Mouse (Mus musculus) adrenal gland, postnatal 10 days (tissue): Measurements from ENCODE around the gene Ltn1. TPM values are rescaled to one million over a fixed set of nuclear protein-coding genes. Genes with fewer than 3 reads are reported as not detected.

Experiments used
- DNase-seq: peaks from one replicate; pipeline ENCODE4 v3.0.0; 2021; ENCODE audit warnings: mixed read lengths
- total RNA-seq, 2 experiments: library from RNA; stranded (reverse); gene quantifications; 2 replicates each; pipeline ENCODE4 v1.2.3; 2021

Gene Ltn1
- total RNA-seq, 2 experiments from 2014 or later: 32.0 to 36.0 TPM

DNA sequence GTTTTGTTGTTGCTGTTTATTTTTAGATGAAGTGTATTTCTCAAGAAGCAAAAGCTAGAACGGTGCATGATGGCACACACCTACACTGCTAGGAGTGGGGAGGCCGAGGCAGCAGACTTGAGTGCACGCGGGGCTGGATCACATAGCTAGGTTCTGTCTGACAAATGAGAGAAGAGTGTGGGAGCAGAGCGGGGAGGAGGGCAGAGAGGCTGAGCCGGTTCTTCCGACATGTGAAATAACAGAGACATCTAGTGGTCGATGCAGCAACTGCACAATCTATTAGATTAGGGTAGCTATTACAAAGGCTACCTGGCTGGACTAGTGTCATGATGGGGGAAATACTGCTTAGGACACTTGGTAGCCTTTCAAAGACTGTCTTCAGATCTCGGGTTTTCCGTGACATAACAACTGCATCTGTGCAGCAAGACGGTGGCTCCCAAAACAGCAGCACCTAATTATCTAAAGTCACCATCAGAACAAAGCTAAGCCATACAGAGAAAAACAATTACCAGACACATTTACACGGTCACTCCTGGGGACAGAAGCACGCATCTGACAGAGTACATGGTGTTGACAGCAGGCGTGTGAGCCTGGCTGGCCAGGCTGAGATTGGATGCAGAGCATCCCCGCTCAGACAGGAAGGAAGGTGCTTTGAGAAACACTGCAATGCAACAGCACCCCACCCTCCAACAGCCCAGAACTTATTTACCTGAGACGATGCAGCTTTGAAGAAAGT, 38.4 kb downstream of the Ltn1 start:
- peak; percentile 73 for DNase-seq

DNA sequence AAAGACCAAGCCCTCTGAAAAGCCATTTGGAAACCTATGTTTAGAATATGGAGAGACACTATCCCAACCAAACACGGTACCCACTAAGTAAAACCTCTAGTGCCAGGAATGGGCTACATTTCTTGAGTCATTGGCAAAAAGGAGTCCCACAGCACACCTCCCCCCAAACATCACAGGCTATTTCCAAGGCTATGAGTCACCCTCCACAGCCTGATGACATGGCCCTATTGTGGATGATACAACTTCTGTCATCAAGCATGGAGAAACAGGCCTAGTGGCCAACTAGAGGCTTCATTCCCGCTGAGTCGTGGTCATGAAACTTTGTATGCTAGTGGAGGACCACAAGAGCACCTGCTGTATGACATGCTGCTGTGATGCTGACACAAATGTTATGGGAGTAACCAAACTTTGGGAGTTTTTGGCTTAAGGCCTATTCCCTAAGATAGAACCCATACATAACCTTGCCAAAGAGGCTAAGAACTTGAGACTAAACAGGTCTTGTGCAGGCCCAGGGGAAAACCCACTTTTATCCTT, 44.9 kb downstream of the Ltn1 start:
- peak; percentile 12 for DNase-seq

DNA sequence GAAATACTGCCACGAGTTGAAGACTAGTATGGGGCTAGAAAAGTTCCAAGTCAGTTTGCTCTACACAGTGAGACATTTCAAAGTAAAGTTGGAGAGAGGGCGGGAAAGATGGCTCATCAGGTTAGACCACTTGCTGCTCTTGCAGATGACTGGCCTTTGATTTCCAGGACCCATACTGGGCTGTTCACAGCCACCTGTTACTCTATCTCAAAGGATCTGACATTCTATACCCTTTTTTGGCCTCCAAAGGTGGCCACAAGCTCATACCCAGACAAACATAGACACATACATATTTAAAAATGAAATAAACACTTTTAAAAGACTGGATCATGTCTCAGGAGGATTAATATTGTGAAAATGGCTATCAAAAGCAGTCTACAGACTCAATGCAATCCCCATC, 48.0 kb downstream of the Ltn1 start:
- no peak for DNase-seq

DNA sequence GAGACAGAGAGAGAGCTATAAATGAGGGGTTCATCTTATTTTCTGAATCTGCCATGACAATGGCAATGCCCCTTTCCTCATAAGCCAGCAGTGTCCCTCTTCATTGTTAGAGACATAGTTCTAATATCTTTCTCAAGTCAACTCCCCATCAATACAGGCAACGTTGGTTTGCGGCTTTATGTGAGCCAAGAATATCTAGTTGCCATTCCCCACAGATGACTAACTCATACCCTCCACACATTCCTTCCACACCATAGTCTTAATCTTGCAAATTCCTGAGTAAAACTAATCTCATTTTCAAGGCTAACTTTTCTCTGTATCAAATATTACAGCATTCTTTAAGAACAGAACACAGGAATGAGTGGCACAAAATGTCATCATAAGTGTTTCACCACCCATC, 49.4 kb downstream of the Ltn1 start:
- DNase-seq: no peak

DNA sequence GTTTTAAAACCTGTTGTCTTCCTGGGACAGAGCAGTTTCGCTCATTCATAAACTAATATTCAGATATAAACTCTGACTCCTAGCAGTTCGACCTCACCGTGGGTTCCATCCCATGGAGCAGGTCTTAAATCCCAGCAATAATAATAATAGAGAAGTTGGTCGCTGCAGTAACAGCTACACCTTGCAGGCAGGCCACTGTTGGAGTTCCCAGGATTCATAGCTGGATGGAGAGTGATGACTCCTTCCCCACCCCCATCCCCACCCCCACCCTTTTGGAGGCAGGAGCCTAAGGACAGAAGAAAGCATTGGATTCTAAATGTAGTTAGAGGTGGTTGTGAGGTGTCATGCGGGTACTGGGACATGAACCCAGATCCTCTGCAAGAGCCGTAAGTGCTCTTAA, 66.0 kb downstream of the Ltn1 start:
- no peak for DNase-seq

DNA sequence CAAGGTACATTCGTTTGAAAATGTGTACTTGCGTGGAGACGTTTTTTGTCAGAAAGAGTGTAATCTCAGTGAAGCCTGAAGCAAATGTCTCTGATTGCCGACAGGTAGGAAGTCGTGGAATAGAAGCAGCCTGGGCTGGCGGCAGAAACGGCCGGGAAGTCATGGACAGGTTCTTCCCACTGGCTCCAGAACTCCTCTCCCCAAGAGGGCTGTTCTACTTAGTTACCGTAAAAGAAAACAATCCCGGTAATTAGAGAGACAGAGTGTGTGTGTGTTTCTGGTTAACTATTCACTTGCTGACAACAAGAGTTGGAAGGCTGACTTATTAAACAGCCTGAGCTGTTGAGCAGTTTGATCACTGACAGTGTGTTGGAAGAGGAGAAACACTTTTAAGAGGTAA, 66.4 kb downstream of the Ltn1 start:
- DNase-seq: no peak

DNA sequence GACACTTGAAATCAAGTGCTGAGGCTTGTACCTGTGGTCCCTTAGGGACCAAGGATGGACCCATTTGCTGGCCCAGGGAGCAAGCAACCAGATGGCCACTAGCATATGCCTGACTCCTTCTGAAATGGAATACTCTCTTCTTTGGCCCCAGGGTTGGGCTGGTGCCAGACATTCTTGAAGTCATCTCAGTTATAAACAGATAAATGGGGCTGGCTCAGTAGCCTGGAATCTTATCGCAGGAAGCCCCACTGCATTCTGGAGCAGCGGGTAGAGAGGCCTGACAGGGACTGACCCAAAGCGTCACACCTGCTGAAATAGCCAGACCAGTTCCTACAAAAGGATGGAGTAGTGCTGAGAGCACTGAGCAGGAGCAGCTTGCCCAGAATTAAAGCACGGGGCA, 68.2 kb downstream of the Ltn1 start:
- DNase-seq: peak; percentile 19

DNA sequence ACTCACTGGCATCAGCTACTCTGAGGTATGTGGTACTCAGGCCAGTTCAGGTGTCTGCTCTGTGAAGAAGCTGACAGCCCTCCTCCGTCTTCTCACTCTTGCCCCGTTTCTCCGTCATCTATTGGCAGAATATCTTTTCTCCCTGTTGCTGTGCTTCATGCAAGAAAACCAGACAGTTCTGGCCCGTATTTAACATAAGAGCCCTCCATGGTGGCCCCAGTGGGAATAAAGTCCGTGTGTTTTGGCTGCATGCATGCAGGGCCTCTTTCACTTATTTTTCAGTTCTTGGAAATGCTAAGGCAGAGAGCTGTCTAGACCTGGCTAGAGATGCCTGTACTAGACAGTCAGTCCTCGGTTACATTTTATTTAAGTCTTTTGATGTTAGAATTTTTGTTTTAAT, 72.3 kb downstream of the Ltn1 start:
- DNase-seq: no peak

GRCm38 (mm10) chr16:87354748-87355147, 77.7 kb downstream of the Ltn1 start:
- DNase-seq: no peak

GRCm38 (mm10) chr16:87354075-87354583, 78.3 kb downstream of the Ltn1 start, which contains the start of gene N6amt1:
Gene N6amt1 (plus strand): TSS chr16:87354185.
- DNase-seq: peak; percentile 94

DNA sequence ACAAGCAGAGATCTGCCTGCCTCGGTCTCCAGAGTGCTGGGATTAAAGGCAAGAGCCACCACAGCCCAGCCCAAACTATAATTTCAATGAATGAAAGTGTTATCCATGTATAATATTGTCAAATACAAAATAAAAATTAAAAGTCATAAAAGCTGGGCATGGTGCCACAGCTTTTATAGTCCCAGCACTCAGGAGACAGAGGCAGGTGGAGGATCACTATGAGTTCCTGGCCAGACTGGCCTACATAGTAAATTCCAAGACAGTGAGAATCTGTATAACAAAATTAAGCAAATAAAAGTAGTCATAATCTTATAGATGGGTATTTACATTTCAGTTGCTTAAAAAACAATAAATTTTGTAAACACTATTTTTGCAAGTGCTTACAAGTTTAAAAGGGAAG, 78.8 kb downstream of the Ltn1 start:
- no peak for DNase-seq

GRCm38 (mm10) chr16:87351386-87352105, 80.9 kb downstream of the Ltn1 start:
- no peak for DNase-seq

GRCm38 (mm10) chr16:87348133-87348532, 84.3 kb downstream of the Ltn1 start:
- no peak for DNase-seq

DNA sequence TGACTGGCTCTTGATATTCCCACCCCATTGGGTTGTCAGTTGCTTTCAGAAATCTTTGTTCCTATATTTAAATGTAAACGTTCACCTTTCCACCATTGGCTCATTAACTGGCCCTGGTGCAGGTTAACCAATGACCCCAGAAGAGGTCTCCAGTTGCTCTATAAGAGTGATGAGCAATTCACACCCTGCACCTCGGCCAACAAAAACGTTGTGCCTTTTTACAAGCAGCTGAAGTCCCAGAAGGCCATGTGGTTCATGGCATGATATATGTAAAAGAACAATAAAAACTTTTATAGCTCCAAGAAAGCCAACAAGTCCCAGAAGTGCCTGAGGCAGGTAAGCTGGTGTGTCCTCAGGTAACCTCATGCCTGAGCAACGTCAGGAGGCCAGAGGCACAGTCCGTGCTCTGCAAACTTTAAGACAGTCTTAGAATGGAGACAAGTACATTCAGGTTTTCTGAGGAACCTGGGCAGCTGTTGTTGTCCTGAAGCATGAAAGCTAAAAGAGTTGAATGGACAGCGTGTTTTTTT, 91.3 kb downstream of the Ltn1 start:
- no peak for DNase-seq

DNA sequence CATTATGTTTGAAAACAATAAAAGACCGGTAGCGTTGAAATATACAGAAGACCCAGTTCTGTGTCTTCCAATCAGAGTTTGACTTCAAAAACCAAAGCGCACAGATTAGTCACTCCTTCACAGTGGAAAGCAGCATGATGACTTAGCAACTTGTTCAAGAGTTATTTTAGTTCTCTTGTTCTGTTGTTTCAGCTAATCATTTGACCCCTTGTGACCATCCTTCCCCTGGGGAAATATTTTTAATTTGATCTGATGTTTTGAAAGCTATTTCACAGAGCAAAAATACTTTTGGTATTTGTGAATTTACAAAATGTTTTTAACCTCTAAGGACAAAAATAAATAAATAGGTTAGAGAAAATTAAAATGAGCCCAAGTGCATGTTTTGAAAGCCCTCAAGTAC, 97.7 kb downstream of the Ltn1 start:
- DNase-seq: no peak

GRCm38 (mm10) chr16:87329986-87330385, 102.4 kb downstream of the Ltn1 start:
- DNase-seq: no peak

Other genes starting within 250 kb of the Ltn1 start
- gene N6amt1, start 78.4 kb downstream of the Ltn1 start, total RNA-seq: 10 to 100 TPM; 21.2 to 24.5 TPM
- 1 to 10 TPM; 7.6 to 8.1 TPM for gene Rwdd2b, start 8.0 kb upstream of the Ltn1 start, total RNA-seq
- gene Usp16, start 22.1 kb upstream of the Ltn1 start, total RNA-seq: 10 to 100 TPM; 55.1 to 60.2 TPM
- gene Cct8, start 63.3 kb upstream of the Ltn1 start, total RNA-seq: 100 to 1,000 TPM; 186 to 192 TPM
- 1 to 10 TPM; 4.1 to 5.5 TPM for gene Map3k7cl, start 120.7 kb upstream of the Ltn1 start, total RNA-seq